Mouse (Mus musculus): ENCODE data around the gene Tars2.

- TF ChIP-seq CTCF (IDR thresholded peaks at IDR 0.05; ENCODE audit: control insufficient read depth, insufficient read depth, insufficient read length) (no peak), MAX (IDR thresholded peaks at IDR 0.05) (no peak), MYOG (IDR thresholded peaks at IDR 0.05; ENCODE audit: control insufficient read depth, extremely low read depth, insufficient read length) (no peak), FOSL1 (IDR thresholded peaks at IDR 0.05; ENCODE audit: insufficient read depth, low read length, poor library complexity, severe bottlenecking) (no peak), USF1 (IDR thresholded peaks at IDR 0.05; ENCODE audit: low read depth) (no peak)
Measured at GRCm38 (mm10) chr3:95709967-95710366, 50.0 kb downstream of the Tars2 start.
